In genomic region chr9:118150429-118151220, GRCm38 (mm10) we compare ENCODE assay signal across 8 mouse cellular contexts. TPM values are rescaled to one million over a fixed set of nuclear protein-coding genes. Genes with fewer than 3 reads are reported as not detected.
A peak's percentile ranks its signal among the peaks of the same experiment; 100 is the strongest.
DNase-seq lines count a peak whose midpoint lies in the region; ATAC-seq and TF ChIP-seq lines count a peak whose summit lies in the region.

No protein-coding gene starts in this region.

- peak; percentile 4 for ATAC-seq in CD4-positive, CD25-positive, alpha-beta regulatory T cell, adult 4 months
- no peak; the same call in 1 of the 2 replicates for ATAC-seq in embryonic facial prominence, embryonic 13.5 days (ENCODE audit: insufficient number of reproducible peaks, insufficient read depth, low FRiP score, low TSS enrichment, low read depth)
- peak; percentile 60; the same call in 1 of the 2 replicates for ATAC-seq in limb, embryonic 11.5 days (ENCODE audit: insufficient number of reproducible peaks, low FRiP score, low TSS enrichment, low read depth)
- peak; percentile 54 for ATAC-seq in neural tube, embryonic 13.5 days (ENCODE audit: low read depth)
- no peak; the same call in 1 of the 2 replicates for ATAC-seq in granulocyte monocyte progenitor cell, adult 5-6 weeks (replicated peaks; ENCODE audit: poor library complexity, severe bottlenecking)

- H3K4me3 ChIP-seq in gastrocnemius, adult 2 months: peak overlapping the region; percentile 99
- H3K4me3 ChIP-seq in embryonic facial prominence, embryonic 13.5 days: peak overlapping the region; percentile 82
- H3K4me3 ChIP-seq in limb, embryonic 11.5 days (ENCODE audit: low read depth, low read length): peak overlapping the region; percentile 80; the same call in 1 of the 2 replicates
- H3K4me3 ChIP-seq in neural tube, embryonic 13.5 days: peak overlapping the region; percentile 66

- no peak for TF ChIP-seq CTCF in gastrocnemius, adult 2 months (IDR thresholded peaks at IDR 0.05)

- peaks cover 17% of the 10 kb centered on the region for H3K4me1 ChIP-seq in embryonic facial prominence, embryonic 13.5 days
- H3K4me1 ChIP-seq in limb, embryonic 11.5 days (ENCODE audit: control insufficient read depth, insufficient read depth, low read length): no peaks in the 10 kb centered on the region
- peaks cover 25% of the 10 kb centered on the region for H3K4me1 ChIP-seq in neural tube, embryonic 13.5 days (replicated peaks)

- intact Hi-C loops in gastrocnemius, adult 2 months (cut with DNase I): loop anchor here (1.0 kb wide), 1 partner anchor 110 kb away; the partner anchor contains the start of gene Azi2
- intact Hi-C loops in gastrocnemius, postnatal 36 days (cut with DNase I): loop anchor here (2.0 to 10.0 kb wide), 2 partner anchors 110 to 256 kb away; partner anchors contain the start of gene Azi2

- WGBS in embryonic facial prominence, embryonic 13.5 days: 87% methylated on average over 20 of the region's 20 CpGs
- WGBS in limb, embryonic 11.5 days: 57% methylated on average over 20 of the region's 20 CpGs
- WGBS in neural tube, embryonic 13.5 days: 72% methylated on average over 20 of the region's 20 CpGs

- H3K4me2 ChIP-seq in embryonic facial prominence, embryonic 13.5 days: peak overlapping the region; percentile 64
- H3K4me2 ChIP-seq in limb, embryonic 11.5 days (ENCODE audit: low read depth, severe bottlenecking): peak overlapping the region; percentile 37; the same call in 1 of the 2 replicates
- peak overlapping the region; percentile 66 for H3K4me2 ChIP-seq in neural tube, embryonic 13.5 days

- H3K9me3 ChIP-seq in embryonic facial prominence, embryonic 13.5 days: no peaks in the 10 kb centered on the region
- H3K9me3 ChIP-seq in limb, embryonic 11.5 days (ENCODE audit: control insufficient read depth, low read length): no peaks in the 10 kb centered on the region
- no peaks in the 10 kb centered on the region for H3K9me3 ChIP-seq in neural tube, embryonic 13.5 days

- no peak for DNase-seq in gastrocnemius, adult 2 months
- DNase-seq in gastrocnemius, postnatal 36 days: no peak
- DNase-seq in limb, embryonic 11.5 days (ENCODE audit: low spot score): peak; percentile 27
- no peak for DNase-seq in T-cell, adult 2 months (ENCODE audit: low spot score)

- no peak overlapping the region; the same call in 1 of the 2 replicates for H3K9ac ChIP-seq in embryonic facial prominence, embryonic 13.5 days
- H3K9ac ChIP-seq in limb, embryonic 11.5 days (ENCODE audit: low read length): no peak overlapping the region
- H3K9ac ChIP-seq in neural tube, embryonic 13.5 days: peak overlapping the region; percentile 17; the same call in 1 of the 2 replicates

- H3K36me3 ChIP-seq in embryonic facial prominence, embryonic 13.5 days: no peaks in the 10 kb centered on the region
- no peaks in the 10 kb centered on the region for H3K36me3 ChIP-seq in limb, embryonic 11.5 days (ENCODE audit: control insufficient read depth, insufficient read depth, low read length)
- no peaks in the 10 kb centered on the region for H3K36me3 ChIP-seq in neural tube, embryonic 13.5 days

- H3K27ac ChIP-seq in gastrocnemius, adult 2 months: peak overlapping the region; percentile 71
- H3K27ac ChIP-seq in embryonic facial prominence, embryonic 13.5 days: no peak overlapping the region; the same call in 1 of the 2 replicates
- H3K27ac ChIP-seq in limb, embryonic 11.5 days (replicated peaks; ENCODE audit: low read depth, low read length): no peak overlapping the region
- peak overlapping the region; percentile 39; the same call in 1 of the 2 replicates for H3K27ac ChIP-seq in neural tube, embryonic 13.5 days (replicated peaks)

- H3K27me3 ChIP-seq in embryonic facial prominence, embryonic 13.5 days: no peaks in the 10 kb centered on the region
- H3K27me3 ChIP-seq in limb, embryonic 11.5 days (ENCODE audit: control insufficient read depth, insufficient read depth, low read length): no peaks in the 10 kb centered on the region
- H3K27me3 ChIP-seq in neural tube, embryonic 13.5 days: no peaks in the 10 kb centered on the region

RNA-seq across cellular contexts. Expression of gene Cmc1, which starts 0.6 kb away (rescaled TPM):
- 10 to 100 TPM; 20.0 to 25.0 TPM for total RNA-seq in gastrocnemius, adult 2 months (2021)
- total RNA-seq in gastrocnemius, postnatal 36 days (2021): 10 to 100 TPM; 18.0 to 22.4 TPM
- 10 to 100 TPM; 81.0 to 83.6 TPM for polyA plus RNA-seq in CD4-positive, CD25-positive, alpha-beta regulatory T cell, adult 4 months (2017; shearing (Covaris generic))
- 42.4 and 46.0 TPM in 2 replicates for polyA plus RNA-seq in embryonic facial prominence, embryonic 13.5 days (2015; fragmentation: Nextera tagmentation; extraction: Ambion mirVana)
- polyA plus RNA-seq in limb, embryonic 11.5 days (2014; fragmentation: Nextera tagmentation; extraction: Ambion mirVana): 40.5 and 40.6 TPM in 2 replicates
- 47.0 and 47.7 TPM in 2 replicates for polyA plus RNA-seq in neural tube, embryonic 13.5 days (2015; fragmentation: Nextera tagmentation; extraction: Ambion mirVana)
- 60.5 and 72.8 TPM in 2 replicates for total RNA-seq in granulocyte monocyte progenitor cell, adult 5-6 weeks (2014; fragmentation: Nextera tagmentation)
- 32.7 and 84.5 TPM in 2 replicates for total RNA-seq in granulocyte monocyte progenitor cell, adult 5-6 weeks (2017)

Comparison
In these comparisons a context has a peak if more than half of its experiments do, and no peak if none do; other contexts are left out.
1. H3K27ac ChIP-seq: peak in gastrocnemius, adult 2 months (single experiment) and neural tube, embryonic 13.5 days (single experiment); none in embryonic facial prominence, embryonic 13.5 days (single experiment) and limb, embryonic 11.5 days (single experiment).
2. ATAC-seq: peak in CD4-positive, CD25-positive, alpha-beta regulatory T cell, adult 4 months (single experiment), limb, embryonic 11.5 days (single experiment) and neural tube, embryonic 13.5 days (single experiment); none in embryonic facial prominence, embryonic 13.5 days (single experiment) and granulocyte monocyte progenitor cell, adult 5-6 weeks (single experiment).
3. Peak in every context shown above with its lines, with median percentiles within 50 percentile points of each other: H3K4me3 ChIP-seq and H3K4me2 ChIP-seq.